Mouse (Mus musculus): Measurements from ENCODE around the gene Scp2d1. TPM values are rescaled to one million over a fixed set of nuclear protein-coding genes. Genes with fewer than 3 reads are reported as not detected.
"Not testable (repeated sequence)": the region's sequence is repeated elsewhere in the genome, so short reads cannot be mapped to it uniquely, and the experiment has no call there.

Gene Scp2d1
- not detected in 2 replicates for polyA plus RNA-seq (2015; fragmentation: Nextera tagmentation; extraction: Ambion mirVana)

DNA sequence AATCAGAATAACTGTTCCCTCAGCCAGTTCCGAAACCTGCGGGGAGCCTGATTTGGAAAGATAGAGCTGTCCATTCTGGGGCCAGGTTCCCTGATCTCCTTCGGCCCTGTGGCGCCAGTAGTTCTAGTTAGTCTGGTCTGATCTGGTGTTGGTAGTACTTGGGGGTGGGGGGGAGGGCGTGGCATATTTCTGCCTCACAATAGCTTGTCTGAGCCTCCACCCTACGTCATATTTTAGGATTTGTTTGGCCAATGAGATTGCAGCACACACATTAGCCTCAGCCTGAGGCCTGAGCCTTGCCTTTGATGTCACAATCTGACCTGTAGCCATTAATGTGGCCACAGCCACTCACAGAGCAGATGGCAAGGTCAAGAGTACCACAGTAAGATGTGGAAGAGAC lies at the start of gene Scp2d1:
Gene Scp2d1, plus strand, starts transcription at position 301 of the 400 bp plus-strand sequence.
- not testable (repeated sequence) for H3K36me3 ChIP-seq; H3K27me3 ChIP-seq; DNase-seq; H3K27ac ChIP-seq; H3K4me1 ChIP-seq (replicated peaks); H3K4me2 ChIP-seq; H3K4me3 ChIP-seq (replicated peaks); ATAC-seq (ENCODE audit: low read depth); H3K9ac ChIP-seq; H3K9me3 ChIP-seq (replicated peaks)
- 64% methylated on average over 6 of the region's 6 CpGs for WGBS (ENCODE audit: insufficient replicate concordance)

DNA sequence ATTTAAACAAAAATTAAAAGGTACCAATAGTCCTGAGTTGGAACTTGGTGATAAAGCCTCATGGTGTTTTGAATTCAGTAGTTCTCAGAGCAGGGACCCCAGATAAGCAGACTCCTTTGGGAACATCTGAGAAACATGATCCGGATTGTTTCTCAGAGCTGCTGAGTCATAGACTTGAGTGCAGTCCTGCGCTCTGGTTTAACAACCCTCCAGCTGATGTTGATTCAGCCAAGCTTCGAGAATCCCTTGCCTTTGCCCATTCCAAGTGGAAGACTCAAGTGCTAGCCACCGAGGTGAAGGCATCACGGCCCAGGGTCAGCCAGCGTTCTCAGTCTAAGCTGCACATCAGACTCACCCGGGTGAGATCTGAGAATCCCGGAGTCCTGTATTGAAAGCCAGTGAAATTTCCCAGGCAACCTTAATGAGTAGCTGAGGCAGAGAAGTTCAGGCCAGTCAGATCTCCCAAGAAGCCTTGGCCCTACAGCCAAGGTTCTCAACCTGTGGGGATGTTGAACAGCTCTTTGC lies 48.8 kb upstream of the Scp2d1 start:
- no peak overlapping the region for H3K4me2 ChIP-seq
- H3K9ac ChIP-seq, result no peak overlapping the region
- H3K4me3 ChIP-seq (replicated peaks), result no peak overlapping the region
- ATAC-seq (ENCODE audit: low read depth) (no peak), DNase-seq (no peak)
- H3K27me3 ChIP-seq, result no peaks in the 10 kb centered on the region
- H3K36me3 ChIP-seq, result no peaks in the 10 kb centered on the region
- no peak overlapping the region for H3K27ac ChIP-seq
- no peaks in the 10 kb centered on the region for H3K9me3 ChIP-seq (replicated peaks)
- WGBS (ENCODE audit: insufficient replicate concordance), result 68% methylated on average over 8 of the region's 8 CpGs
- H3K4me1 ChIP-seq (replicated peaks), result no peaks in the 10 kb centered on the region

DNA sequence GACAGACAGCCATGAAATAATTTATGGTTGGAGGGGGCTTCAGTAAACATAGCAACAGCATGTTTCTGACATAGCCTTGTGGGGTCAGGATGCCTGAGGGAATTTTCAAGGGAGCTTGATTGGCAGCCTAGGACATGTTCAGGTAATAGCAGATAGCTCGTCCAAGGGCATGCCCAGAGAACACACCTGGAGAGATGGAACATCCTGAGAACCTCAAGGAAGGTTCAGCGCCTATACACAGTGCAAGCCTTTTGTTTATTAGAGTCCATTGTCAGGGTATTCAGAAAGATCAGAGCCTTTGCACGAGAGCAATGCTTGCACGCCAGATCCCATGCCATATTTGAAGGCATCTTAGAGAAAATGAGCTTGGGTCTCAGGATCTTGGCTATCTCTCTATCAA lies 47.8 kb upstream of the Scp2d1 start:
- H3K36me3 ChIP-seq, result no peaks in the 10 kb centered on the region
- H3K9me3 ChIP-seq (replicated peaks), result no peaks in the 10 kb centered on the region
- H3K4me3 ChIP-seq (replicated peaks), result no peak overlapping the region
- no peak overlapping the region for H3K4me2 ChIP-seq
- DNase-seq (no peak), ATAC-seq (ENCODE audit: low read depth) (no peak)
- H3K4me1 ChIP-seq (replicated peaks), result no peaks in the 10 kb centered on the region
- no peaks in the 10 kb centered on the region for H3K27me3 ChIP-seq
- no peak overlapping the region for H3K9ac ChIP-seq
- H3K27ac ChIP-seq, result no peak overlapping the region
- WGBS (ENCODE audit: insufficient replicate concordance), result 65% methylated on average over 4 of the region's 4 CpGs

DNA sequence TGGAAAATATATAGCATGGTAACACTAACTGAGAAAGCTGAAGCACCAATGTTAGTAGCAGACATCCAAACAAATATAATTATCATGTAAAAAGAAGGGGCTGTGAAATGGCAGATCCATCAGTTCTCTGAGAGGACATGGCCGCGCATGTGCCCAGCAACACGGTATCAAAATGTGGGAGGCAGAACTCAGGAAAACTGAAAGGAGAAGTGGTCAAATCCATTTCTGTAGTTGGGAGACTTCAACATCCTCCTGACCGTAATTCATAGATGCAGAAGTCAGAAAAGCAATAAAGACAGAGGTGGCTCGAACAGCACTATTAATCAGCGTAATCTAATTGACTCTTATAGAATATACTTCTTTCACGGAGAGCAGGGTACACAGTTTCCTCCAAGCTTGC lies 44.2 kb upstream of the Scp2d1 start:
- 66% methylated on average over 7 of the region's 7 CpGs for WGBS (ENCODE audit: insufficient replicate concordance)
- no peak overlapping the region for H3K9ac ChIP-seq
- H3K27ac ChIP-seq, result no peak overlapping the region
- H3K27me3 ChIP-seq, result no peaks in the 10 kb centered on the region
- no peak overlapping the region for H3K4me2 ChIP-seq
- no peaks in the 10 kb centered on the region for H3K9me3 ChIP-seq (replicated peaks)
- no peaks in the 10 kb centered on the region for H3K36me3 ChIP-seq
- ATAC-seq (ENCODE audit: low read depth) (no peak), DNase-seq (no peak)
- no peak overlapping the region for H3K4me3 ChIP-seq (replicated peaks)
- H3K4me1 ChIP-seq (replicated peaks), result no peaks in the 10 kb centered on the region

DNA sequence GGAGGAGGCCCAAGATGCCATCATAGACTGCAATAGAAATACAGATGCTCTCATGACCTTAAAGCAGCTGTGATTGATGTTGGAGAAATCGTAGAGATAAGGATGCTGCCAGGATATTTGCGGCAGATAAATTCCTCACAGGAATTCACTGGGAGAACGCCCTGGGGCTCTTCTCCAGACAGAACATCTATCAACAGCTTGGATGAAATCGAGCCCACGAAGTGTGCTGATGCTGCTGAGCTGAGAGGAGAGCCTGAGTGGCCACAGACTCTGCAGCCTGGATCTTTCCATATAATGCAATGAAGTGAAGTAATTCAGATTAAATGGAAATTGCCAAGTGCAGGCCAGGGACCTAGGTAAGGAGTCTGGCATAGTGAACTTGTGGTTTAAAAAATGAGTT lies 42.7 kb upstream of the Scp2d1 start:
- Histone ChIP-seq H3K27ac (no peak overlapping the region), H3K4me3 (replicated peaks) (no peak overlapping the region), H3K9me3 (replicated peaks) (no peaks in the 10 kb centered on the region), H3K4me2 (no peak overlapping the region), H3K9ac (no peak overlapping the region), H3K4me1 (replicated peaks) (no peaks in the 10 kb centered on the region), H3K27me3 (no peaks in the 10 kb centered on the region), H3K36me3 (no peaks in the 10 kb centered on the region)
- 54% methylated on average over 5 of the region's 5 CpGs for WGBS (ENCODE audit: insufficient replicate concordance)
- no peak for DNase-seq
- ATAC-seq (ENCODE audit: low read depth), result no peak

DNA sequence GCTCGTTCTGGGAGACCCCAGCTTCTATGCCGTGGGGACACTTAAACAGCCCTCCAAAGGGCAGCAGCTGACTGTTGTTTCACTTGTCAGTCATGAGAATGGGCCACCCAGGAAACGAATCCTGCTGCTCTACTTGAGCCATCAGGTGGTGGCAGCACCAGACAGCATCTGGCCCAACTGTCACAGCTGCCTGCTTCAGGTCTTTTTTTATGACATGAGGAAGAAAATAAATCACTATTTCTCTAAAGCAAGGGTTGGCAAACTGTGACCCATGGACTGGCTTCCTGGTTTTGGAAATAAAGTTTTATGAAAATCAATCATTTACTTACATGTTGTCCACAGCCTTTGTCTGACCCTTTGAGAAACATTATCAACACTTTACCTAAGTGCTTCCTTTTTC lies 41.6 kb upstream of the Scp2d1 start:
- 43% methylated on average over 3 of the region's 3 CpGs for WGBS (ENCODE audit: insufficient replicate concordance)
- H3K27ac ChIP-seq, result no peak overlapping the region
- no peaks in the 10 kb centered on the region for H3K36me3 ChIP-seq
- no peak overlapping the region for H3K4me2 ChIP-seq
- H3K4me3 ChIP-seq (replicated peaks), result no peak overlapping the region
- DNase-seq (no peak), ATAC-seq (ENCODE audit: low read depth) (no peak)
- H3K27me3 ChIP-seq, result no peaks in the 10 kb centered on the region
- H3K9ac ChIP-seq, result no peak overlapping the region
- H3K4me1 ChIP-seq (replicated peaks), result no peaks in the 10 kb centered on the region
- no peaks in the 10 kb centered on the region for H3K9me3 ChIP-seq (replicated peaks)

DNA sequence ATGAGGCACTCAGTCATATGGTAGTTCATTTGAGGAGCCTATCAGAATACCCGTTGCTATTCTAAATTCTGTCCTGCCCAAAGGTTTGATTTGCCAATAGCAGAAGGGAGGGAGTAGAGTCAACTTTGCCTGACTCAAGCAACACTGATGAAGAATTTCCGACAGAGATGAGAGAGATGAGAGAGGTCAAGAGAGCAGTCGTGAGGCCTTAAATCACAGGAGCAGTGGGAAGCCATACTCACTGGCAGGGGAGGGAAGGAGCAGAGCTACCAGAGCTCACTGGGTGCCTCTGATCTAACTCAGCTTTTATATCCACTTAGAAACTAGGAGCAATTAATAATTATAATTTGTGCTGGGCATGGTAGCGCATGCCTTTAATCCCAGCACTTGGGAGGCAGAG lies 41.0 kb upstream of the Scp2d1 start:
- no peaks in the 10 kb centered on the region for H3K27me3 ChIP-seq
- WGBS (ENCODE audit: insufficient replicate concordance), result 62% methylated on average over 4 of the region's 4 CpGs
- H3K9ac ChIP-seq, result no peak overlapping the region
- H3K4me2 ChIP-seq, result no peak overlapping the region
- no peaks in the 10 kb centered on the region for H3K36me3 ChIP-seq
- H3K9me3 ChIP-seq (replicated peaks), result no peaks in the 10 kb centered on the region
- ATAC-seq (ENCODE audit: low read depth), result no peak
- H3K27ac ChIP-seq, result no peak overlapping the region
- H3K4me1 ChIP-seq (replicated peaks), result no peaks in the 10 kb centered on the region
- DNase-seq, result no peak
- H3K4me3 ChIP-seq (replicated peaks), result no peak overlapping the region

DNA sequence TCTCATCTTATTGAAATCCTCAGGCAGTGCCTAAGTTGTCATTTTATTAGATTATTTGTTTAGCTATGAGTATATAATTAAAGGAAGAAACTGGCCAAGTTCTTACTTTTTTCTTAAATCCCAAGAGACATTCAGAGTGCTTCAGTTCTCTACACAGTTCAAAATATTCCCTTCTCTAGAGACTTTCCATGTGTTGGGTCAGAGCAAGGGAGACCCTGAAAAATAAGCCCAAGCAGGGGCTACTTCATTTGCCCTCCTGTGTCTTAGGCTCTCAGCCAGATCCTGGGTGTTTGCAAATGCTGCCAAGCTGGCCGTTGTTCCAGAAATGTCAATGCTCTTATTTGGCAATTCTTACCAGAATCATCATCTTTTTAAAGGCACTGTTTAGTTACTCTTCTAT lies 40.3 kb upstream of the Scp2d1 start:
- no peaks in the 10 kb centered on the region for H3K36me3 ChIP-seq
- no peaks in the 10 kb centered on the region for H3K4me1 ChIP-seq (replicated peaks)
- DNase-seq, result no peak
- H3K4me2 ChIP-seq, result no peak overlapping the region
- H3K4me3 ChIP-seq (replicated peaks), result no peak overlapping the region
- H3K9me3 ChIP-seq (replicated peaks), result no peaks in the 10 kb centered on the region
- ATAC-seq (ENCODE audit: low read depth), result no peak
- no peak overlapping the region for H3K9ac ChIP-seq
- no peak overlapping the region for H3K27ac ChIP-seq
- 76% methylated on average over 1 of the region's 1 CpGs for WGBS (ENCODE audit: insufficient replicate concordance)
- H3K27me3 ChIP-seq, result no peaks in the 10 kb centered on the region

DNA sequence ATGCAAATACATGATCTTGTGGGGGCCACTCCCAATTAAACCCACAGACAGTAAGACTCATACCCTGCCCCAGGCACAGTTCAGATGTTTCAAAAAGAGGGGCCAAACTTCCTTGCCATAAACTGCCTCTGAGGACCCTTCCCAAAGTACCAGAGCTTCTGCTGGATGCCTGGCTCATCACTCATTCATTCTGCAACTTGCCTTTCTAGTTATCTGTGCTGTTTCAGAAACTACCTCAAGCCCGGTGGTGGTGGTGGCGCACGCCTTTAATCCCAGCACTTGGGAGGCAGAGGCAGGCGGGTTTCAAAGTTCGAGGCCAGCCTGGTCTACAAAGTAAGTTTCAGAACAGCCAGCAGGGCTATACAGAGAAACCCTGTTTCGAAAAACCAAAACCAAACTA lies 39.6 kb upstream of the Scp2d1 start:
- Histone ChIP-seq H3K36me3 (no peaks in the 10 kb centered on the region), H3K4me3 (replicated peaks) (no peak overlapping the region), H3K4me2 (no peak overlapping the region), H3K4me1 (replicated peaks) (no peaks in the 10 kb centered on the region), H3K9me3 (replicated peaks) (no peaks in the 10 kb centered on the region), H3K27ac (no peak overlapping the region), H3K27me3 (no peaks in the 10 kb centered on the region), H3K9ac (no peak overlapping the region)
- no peak for ATAC-seq (ENCODE audit: low read depth)
- DNase-seq, result no peak
- WGBS (ENCODE audit: insufficient replicate concordance), result 70% methylated on average over 6 of the region's 6 CpGs

DNA sequence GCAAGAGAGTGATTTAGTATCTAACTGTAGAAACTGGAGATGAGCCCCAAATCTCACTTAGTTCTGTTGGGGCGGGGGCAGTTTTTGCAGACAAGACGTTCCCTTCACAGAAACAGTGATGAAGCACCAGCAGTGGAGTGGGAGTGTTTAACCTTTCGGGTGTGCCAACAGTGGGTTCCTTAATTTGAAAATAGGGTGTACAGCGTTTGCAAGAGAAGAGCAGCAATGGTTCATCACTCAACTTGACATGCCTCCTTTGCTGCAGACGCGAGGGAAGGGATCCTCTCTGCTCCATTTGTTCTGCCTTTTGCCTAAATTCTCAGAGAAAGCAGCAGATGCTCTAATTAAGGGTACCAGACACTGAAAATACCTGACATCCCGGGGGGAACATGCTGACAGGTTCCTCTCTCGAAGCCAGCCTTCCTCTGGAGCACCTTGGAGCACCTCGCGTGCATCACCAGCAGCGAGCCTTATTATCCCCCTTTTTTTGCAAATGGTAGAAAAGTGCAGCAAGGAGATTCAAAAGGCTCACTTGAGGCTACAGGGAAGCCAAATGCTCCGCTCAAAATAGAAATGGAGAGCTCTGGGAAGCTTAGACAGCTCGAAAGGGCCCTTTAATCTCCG lies 31.7 kb upstream of the Scp2d1 start:
- H3K9me3 ChIP-seq (replicated peaks), result no peaks in the 10 kb centered on the region
- no peak overlapping the region for H3K4me3 ChIP-seq (replicated peaks)
- ATAC-seq (ENCODE audit: low read depth), result no peak
- H3K27me3 ChIP-seq, result no peaks in the 10 kb centered on the region
- H3K27ac ChIP-seq, result no peak overlapping the region
- H3K4me2 ChIP-seq, result no peak overlapping the region
- no peaks in the 10 kb centered on the region for H3K36me3 ChIP-seq
- no peak overlapping the region for H3K9ac ChIP-seq
- no peak for DNase-seq
- H3K4me1 ChIP-seq (replicated peaks), result no peaks in the 10 kb centered on the region
- 66% methylated on average over 14 of the region's 14 CpGs for WGBS (ENCODE audit: insufficient replicate concordance)

DNA sequence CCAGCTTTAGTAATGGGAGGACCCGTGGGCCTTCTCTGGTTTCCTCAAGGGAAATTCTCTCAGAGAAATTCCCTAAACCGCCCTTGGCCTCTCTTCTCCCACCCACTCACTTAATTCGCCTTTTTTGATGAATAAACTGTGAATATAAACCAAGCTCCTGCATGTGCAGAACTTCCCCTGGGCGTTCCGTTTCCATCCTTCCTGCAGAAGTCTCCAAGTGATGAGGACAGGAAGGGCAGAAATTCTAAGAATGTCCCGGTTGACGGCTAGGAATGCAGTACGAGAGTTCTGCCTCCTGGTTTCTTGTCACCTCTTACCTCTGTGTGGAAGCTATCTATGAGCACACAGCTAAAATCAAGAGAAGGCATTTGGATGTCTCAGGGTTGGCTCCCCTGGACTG lies 25.9 kb upstream of the Scp2d1 start:
- no peak for ATAC-seq (ENCODE audit: low read depth)
- Histone ChIP-seq H3K36me3 (no peaks in the 10 kb centered on the region), H3K27ac (no peak overlapping the region)

More for the DNA sequence above, 25.9 kb upstream of the Scp2d1 start:
- Histone ChIP-seq H3K4me2 (no peak overlapping the region), H3K4me3 (replicated peaks) (no peak overlapping the region), H3K4me1 (replicated peaks) (no peaks in the 10 kb centered on the region), H3K9ac (no peak overlapping the region), H3K27me3 (no peaks in the 10 kb centered on the region), H3K9me3 (replicated peaks) (no peaks in the 10 kb centered on the region)
- WGBS (ENCODE audit: insufficient replicate concordance), result 53% methylated on average over 8 of the region's 8 CpGs
- no peak for DNase-seq

All from liver, embryonic 13.5 days (tissue).